Mouse (Mus musculus) naive thymus-derived CD4-positive, alpha-beta T cell, adult 2 months (primary cell): ENCODE data around the gene Gm15217.

Experiments used
- DNase-seq: peaks from one replicate; pipeline ENCODE4 v3.0.0-alpha.2; 2011; ENCODE audit warnings: low read depth

Gm15217 gene

GRCm38 (mm10) chr14:46379285-46379684 lies at the start of gene Gm15217:
Gm15217 (plus strand) TSS chr14:46379414.
- DNase-seq, result no peak

- no peak for DNase-seq
Measured at GRCm38 (mm10) chr14:46333421-46334237, 45.6 kb upstream of the Gm15217 start.

GRCm38 (mm10) chr14:46338801-46339200 lies 40.4 kb upstream of the Gm15217 start:
- no peak for DNase-seq

- no peak for DNase-seq
Measured at GRCm38 (mm10) chr14:46344750-46345149, 34.5 kb upstream of the Gm15217 start.

- no peak for DNase-seq
Measured at GRCm38 (mm10) chr14:46357286-46357685, 21.9 kb upstream of the Gm15217 start.

- no peak for DNase-seq
Measured at GRCm38 (mm10) chr14:46357696-46358095, 21.5 kb upstream of the Gm15217 start.

GRCm38 (mm10) chr14:46363209-46363608 lies 16.0 kb upstream of the Gm15217 start:
- no peak for DNase-seq

GRCm38 (mm10) chr14:46372452-46372851 lies 6.8 kb upstream of the Gm15217 start:
- no peak for DNase-seq

GRCm38 (mm10) chr14:46375796-46376195 lies 3.4 kb upstream of the Gm15217 start:
- DNase-seq, result no peak

- no peak for DNase-seq
Measured at GRCm38 (mm10) chr14:46380286-46380721, 1.1 kb downstream of the Gm15217 start.

- DNase-seq, result no peak
Measured at GRCm38 (mm10) chr14:46381457-46381856, 2.2 kb downstream of the Gm15217 start.

GRCm38 (mm10) chr14:46384946-46385691 lies 5.9 kb downstream of the Gm15217 start:
- DNase-seq, result no peak

GRCm38 (mm10) chr14:46385701-46386477 lies 6.7 kb downstream of the Gm15217 start:
- DNase-seq, result no peak

- no peak for DNase-seq
Measured at GRCm38 (mm10) chr14:46386478-46387356, 7.5 kb downstream of the Gm15217 start.

- DNase-seq, result no peak
Measured at GRCm38 (mm10) chr14:46387357-46387671, 8.1 kb downstream of the Gm15217 start.

GRCm38 (mm10) chr14:46387821-46388481 lies 8.7 kb downstream of the Gm15217 start:
- DNase-seq, result no peak

GRCm38 (mm10) chr14:46388636-46389035 lies 9.4 kb downstream of the Gm15217 start:
- DNase-seq, result no peak

GRCm38 (mm10) chr14:46389438-46390248 lies 10.4 kb downstream of the Gm15217 start:
- no peak for DNase-seq

GRCm38 (mm10) chr14:46390249-46390775 lies 11.1 kb downstream of the Gm15217 start, which contains the start of gene Bmp4:
Bmp4 (minus strand) TSS chr14:46390669.
- no peak for DNase-seq
